Comparison of ENCODE assay signal across 16 mouse cellular contexts in the genomic region with DNA sequence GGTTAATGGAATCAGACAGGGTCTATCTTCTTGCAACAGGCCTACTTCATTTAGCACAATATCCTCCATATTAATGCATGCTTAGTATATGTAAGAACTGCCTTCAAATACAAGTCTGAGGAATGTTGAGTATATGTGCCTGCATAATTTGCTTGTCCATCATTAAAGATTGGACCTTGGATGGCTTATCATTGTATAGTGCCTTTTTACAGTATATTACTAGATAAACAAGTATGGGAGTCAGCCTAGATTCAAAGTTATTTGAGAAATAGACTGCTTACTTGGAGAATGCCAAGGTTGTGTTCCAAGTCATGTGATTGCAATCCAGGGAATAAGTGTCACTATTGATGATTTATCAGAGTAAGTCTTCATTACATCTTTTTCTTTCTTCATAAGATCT.
"Had no signal": no experiment of that assay in that cellular context is flagged by ENCODE, and none has a peak within 500 bp of the region (broad histone marks: within the 10 kb centered on the region; RNA-seq: fewer than 3 reads in every experiment).

No protein-coding gene starts in this region.

- DNase-seq: retina, postnatal 1 day; right cerebral cortex, adult 18-20 months; right cerebral cortex, postnatal 14 days; right cerebral cortex, postnatal 25 days; right cerebral cortex, postnatal 4 days; spleen, adult 18-20 months; thymus, adult 18-20 months; thymus, adult 2 months; thymus, postnatal 14 days; thymus, postnatal 25 days; thymus, postnatal 36 days; thymus, postnatal 4 days had no signal

- H3K4me2 ChIP-seq: neural tube, embryonic 13.5 days; neural tube, embryonic 15.5 days; stomach, embryonic 15.5 days had no signal

- H3K4me1 ChIP-seq: neural tube, embryonic 13.5 days; neural tube, embryonic 15.5 days; stomach, embryonic 15.5 days had no signal

- H3K27ac ChIP-seq: neural tube, embryonic 13.5 days; neural tube, embryonic 15.5 days; stomach, embryonic 15.5 days; stomach, postnatal 0 days had no signal

- H3K36me3 ChIP-seq: neural tube, embryonic 13.5 days; neural tube, embryonic 15.5 days; stomach, embryonic 15.5 days had no signal

- H3K9ac ChIP-seq: neural tube, embryonic 13.5 days; neural tube, embryonic 15.5 days; stomach, embryonic 15.5 days had no signal

- H3K9me3 ChIP-seq: neural tube, embryonic 13.5 days; neural tube, embryonic 15.5 days; stomach, embryonic 15.5 days had no signal

- H3K27me3 ChIP-seq: neural tube, embryonic 13.5 days; neural tube, embryonic 15.5 days; stomach, embryonic 15.5 days had no signal

- H3K4me3 ChIP-seq: neural tube, embryonic 13.5 days; neural tube, embryonic 15.5 days; stomach, embryonic 15.5 days had no signal
